Mouse (Mus musculus): ENCODE measurements at regions not wholly inside any gene's neighbourhood (a gene's known extent, or its start where the extent isn't known, plus 50 kb on each side); places are given as distances from the start of the nearest gene placed in this dataset.

- DNase-seq, result peak; percentile 7
Measured at GRCm38 (mm10) chr7:65772845-65773244, 81.9 kb downstream of the Tm2d3 start.

GRCm38 (mm10) chr7:65773948-65774347, 83.0 kb downstream of the Tm2d3 start:
- no peak for DNase-seq

- DNase-seq, result no peak
Measured at GRCm38 (mm10) chr7:65774388-65775015, 83.5 kb downstream of the Tm2d3 start.

DNA sequence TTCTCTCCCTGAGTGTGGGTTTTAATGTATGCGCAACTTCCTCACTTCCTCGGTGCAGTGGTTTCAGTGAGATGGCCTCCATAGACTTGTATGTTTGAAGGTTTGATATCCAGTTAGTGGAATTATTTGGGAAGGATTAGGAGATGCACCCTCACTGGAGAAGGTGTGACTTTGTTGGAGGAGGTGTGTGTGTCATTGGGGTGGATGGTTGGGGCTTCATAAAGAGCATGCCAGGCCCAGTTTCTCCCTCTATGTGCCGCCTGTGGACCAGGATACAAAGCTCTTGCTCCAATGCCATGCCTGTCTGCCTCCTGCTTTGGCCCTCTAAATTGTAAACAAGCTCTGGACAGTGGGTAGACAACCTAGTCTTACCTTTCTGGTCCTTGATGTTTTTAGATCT, 84.0 kb downstream of the Tm2d3 start:
- DNase-seq, result no peak

GRCm38 (mm10) chr7:65779716-65780372, 81.7 kb upstream of the Pcsk6 start:
- no peak for DNase-seq

GRCm38 (mm10) chr7:65780578-65781370, 80.8 kb upstream of the Pcsk6 start:
- no peak for DNase-seq

- DNase-seq, result no peak
Measured at GRCm38 (mm10) chr7:65782024-65782423, 79.5 kb upstream of the Pcsk6 start.

GRCm38 (mm10) chr7:65783773-65784172, 77.8 kb upstream of the Pcsk6 start:
- no peak for DNase-seq

DNA sequence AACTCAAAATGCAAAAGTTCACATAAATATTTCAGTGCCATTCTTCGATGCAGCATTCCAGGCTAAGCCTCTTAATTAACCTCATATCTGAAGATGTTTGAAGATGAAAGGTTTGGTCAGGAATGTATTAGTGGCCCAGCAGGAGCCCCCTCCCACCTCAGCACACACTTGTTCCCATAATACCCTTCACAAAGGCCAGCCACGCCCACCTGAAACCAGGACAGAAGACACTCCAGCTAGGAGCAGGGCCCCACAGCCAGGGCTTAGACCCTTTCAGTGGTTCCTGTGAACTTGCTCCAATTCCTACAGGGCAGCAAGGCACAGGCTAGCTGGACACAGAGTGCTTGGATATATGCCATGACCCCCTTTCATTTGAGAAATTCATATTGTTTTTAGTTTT, 74.6 kb upstream of the Pcsk6 start:
- DNase-seq, result no peak

GRCm38 (mm10) chr7:65787849-65788248, 73.7 kb upstream of the Pcsk6 start:
- DNase-seq, result no peak

GRCm38 (mm10) chr7:65790264-65790663, 71.3 kb upstream of the Pcsk6 start:
- DNase-seq, result no peak

DNA sequence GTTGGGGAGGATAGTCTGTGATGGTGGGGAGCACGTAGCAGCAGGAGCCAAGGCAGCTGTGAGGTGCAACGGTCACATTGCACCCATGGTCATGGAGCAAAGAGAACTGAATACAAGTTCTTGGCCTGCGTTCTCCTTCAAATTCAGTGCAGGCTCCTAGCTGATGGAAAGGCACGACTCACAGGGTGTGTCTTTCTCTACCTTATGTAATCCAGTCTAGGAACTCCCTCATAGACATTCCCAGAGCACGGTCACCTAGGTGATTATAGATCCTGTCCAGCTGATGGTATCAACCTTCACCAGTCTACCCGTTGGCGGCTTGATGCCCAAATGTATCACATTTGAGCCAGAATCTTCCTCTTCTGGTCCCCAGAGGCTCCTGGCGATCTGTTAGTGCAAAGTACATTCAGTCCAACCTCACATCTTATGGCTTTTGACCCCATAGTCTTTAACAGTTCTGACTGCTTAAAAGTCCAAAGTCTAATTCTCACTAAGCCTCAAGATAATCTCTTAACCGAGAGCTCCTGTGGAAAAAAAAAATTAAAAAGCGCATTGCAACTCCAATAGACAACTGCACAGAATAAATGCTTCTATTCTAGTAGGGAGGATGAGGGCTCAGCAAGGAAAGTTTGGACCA, 69.2 kb upstream of the Pcsk6 start:
- DNase-seq, result no peak

GRCm38 (mm10) chr7:65802306-65802705, 59.2 kb upstream of the Pcsk6 start:
- DNase-seq, result no peak

- DNase-seq, result no peak
Measured at GRCm38 (mm10) chr7:65802806-65803205, 58.7 kb upstream of the Pcsk6 start.

DNA sequence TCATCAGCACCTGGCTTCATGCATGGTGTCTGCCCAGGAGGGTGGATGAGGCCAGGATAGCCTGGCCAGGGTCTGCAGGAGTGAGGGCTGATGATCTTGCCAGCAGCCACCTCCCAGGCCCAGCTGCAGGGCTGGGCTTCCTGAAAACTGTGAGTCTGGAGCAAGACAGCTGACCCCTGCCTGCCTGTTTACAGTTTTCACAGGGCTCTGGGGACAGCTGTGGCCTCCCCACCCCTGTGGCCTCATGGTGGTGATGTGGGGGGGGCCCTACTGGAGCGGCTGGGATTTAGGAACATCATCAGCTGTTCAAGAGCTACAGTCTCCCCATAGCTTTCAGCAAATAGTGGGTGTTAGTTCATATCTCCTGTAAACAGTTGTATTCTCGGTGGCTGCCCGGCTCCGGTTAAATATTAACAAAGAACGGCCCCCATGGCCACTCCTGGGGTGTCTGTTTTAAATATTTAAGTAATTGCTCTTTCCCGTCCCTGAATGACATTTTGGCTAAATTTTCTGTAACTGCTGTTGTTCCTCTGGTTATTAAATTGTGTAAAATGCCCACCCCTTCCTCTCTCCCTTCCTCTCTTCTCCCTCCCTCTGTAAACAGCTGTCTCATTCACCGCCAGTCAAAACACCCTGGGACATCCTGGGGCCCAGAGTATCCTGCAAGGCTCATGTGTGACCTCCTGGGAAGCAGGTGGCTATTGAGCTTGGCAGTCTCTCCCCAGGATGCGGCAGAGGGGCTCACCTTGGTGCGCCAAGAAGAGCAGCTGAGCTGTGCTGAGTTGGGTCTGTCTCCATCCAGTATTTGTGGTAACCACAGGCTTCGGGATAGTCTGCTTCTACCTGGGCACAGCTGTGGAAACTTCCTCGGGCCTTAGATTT, 57.9 kb upstream of the Pcsk6 start:
- no peak for DNase-seq

Measured in thymus, postnatal 14 days (tissue).